Mouse (Mus musculus) heart, postnatal 25 days (tissue): ENCODE data around the gene Ankrd28. TPM values are rescaled to one million over a fixed set of nuclear protein-coding genes. Genes with fewer than 3 reads are reported as not detected.

Experiments
- DNase-seq: peaks from one replicate; pipeline ENCODE4 v3.0.0; 2022; ENCODE audit warnings: low spot score
- intact Hi-C: fragments of 180-260 bp; cut with DNase I; formaldehyde crosslinking; loops from one replicate; pipeline ENCODE4 v1.15.1; 2025
- total RNA-seq, 2 experiments: library from RNA; stranded (reverse); gene quantifications; 2 replicates each; pipeline ENCODE4 v1.2.3; 2021

The Ankrd28 gene
- total RNA-seq, 2 experiments from 2014 or later: 23.7 to 27.1 TPM

DNA sequence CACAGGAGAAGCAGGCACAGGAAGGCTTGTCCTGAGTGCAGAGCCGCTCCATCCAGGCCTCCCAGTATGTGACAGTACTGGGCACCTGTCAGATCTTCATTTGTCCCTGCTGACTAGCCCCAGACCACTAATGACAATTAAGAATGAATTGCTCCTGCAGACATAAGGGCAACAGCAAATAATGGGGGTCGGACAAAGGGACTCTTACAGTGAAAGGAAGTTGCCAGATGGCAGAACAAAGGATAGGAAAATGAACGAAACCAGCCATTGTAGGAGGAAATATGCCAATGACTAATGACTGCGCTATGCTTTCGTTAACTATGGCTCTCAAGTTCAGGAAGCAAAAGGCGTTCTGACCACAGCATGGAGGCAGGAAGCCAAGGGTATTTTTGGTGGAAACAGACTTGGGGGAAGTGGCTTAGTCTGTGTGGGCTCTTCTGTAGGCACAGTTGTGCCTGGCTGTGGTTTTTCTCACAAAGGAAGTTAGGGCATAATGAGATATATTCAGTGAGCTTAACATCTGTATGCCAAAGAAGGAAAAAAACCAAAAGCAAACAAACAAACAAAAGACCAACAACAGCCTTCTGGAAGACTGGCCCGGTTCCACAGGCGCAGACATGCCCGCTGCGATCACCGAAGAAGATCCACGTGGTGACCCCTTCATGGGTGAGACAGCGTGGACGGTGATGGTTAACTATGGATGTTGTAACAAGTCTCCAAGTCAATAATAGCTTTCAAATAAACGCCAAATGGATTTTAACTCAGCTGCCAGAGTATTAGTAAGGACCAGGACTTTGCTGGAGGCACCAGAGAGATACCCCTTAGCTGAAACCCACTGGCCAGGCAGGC is 160.6 kb downstream of the Ankrd28 start:
- intact Hi-C loops: loop anchor here (5.0 kb wide), 1 partner anchor 32 kb away; no protein-coding TSS in a partner anchor
- DNase-seq: no peak

- intact Hi-C loops: loop anchor here (5.0 kb wide), 1 partner anchor 33 kb away; no protein-coding TSS in a partner anchor
- peak; percentile 77 for DNase-seq
These were observed 161.3 kb downstream of the Ankrd28 start for GRCm38 (mm10) chr14:31669161-31669611.

GRCm38 (mm10) chr14:31668326-31668725 is 162.1 kb downstream of the Ankrd28 start:
- intact Hi-C loops: loop anchor here (5.0 kb wide), 1 partner anchor 34 kb away; no protein-coding TSS in a partner anchor
- no peak for DNase-seq

DNA sequence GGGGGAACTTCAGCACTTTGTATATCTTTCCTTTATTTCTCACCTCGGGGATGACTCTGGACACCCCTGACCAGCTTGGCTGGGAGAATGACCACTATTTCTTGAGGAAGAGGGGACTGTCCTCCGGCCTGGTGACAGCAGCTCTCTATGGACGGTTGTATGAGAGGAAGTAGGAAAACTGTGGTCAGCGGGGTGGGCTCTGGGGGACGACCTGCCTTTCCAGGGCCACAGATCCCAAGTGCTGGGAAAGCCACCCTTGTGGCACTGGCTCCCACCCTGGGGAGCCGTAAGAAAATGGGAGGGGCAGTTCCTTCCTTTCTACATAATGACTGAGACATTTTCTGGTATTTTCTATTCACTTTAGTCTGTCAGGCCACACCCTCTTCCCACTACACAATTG is 162.7 kb downstream of the Ankrd28 start:
- no peak for DNase-seq
- intact Hi-C loops: loop anchor here (5.0 kb wide), 1 partner anchor 35 kb away; no protein-coding TSS in a partner anchor

GRCm38 (mm10) chr14:31666931-31667705 is 163.3 kb downstream of the Ankrd28 start:
- intact Hi-C loops: loop anchor here (5.0 kb wide), 1 partner anchor 35 kb away; no protein-coding TSS in a partner anchor
- DNase-seq: no peak

- intact Hi-C loops: loop anchor here (5.0 kb wide), 1 partner anchor 37 kb away; no protein-coding TSS in a partner anchor
- DNase-seq: no peak
These were observed 164.9 kb downstream of the Ankrd28 start for GRCm38 (mm10) chr14:31665566-31665940.

GRCm38 (mm10) chr14:31664903-31665565 is 165.4 kb downstream of the Ankrd28 start:
- intact Hi-C loops: loop anchor here (5.0 kb wide), 1 partner anchor 37 kb away; no protein-coding TSS in a partner anchor
- DNase-seq: no peak

DNA sequence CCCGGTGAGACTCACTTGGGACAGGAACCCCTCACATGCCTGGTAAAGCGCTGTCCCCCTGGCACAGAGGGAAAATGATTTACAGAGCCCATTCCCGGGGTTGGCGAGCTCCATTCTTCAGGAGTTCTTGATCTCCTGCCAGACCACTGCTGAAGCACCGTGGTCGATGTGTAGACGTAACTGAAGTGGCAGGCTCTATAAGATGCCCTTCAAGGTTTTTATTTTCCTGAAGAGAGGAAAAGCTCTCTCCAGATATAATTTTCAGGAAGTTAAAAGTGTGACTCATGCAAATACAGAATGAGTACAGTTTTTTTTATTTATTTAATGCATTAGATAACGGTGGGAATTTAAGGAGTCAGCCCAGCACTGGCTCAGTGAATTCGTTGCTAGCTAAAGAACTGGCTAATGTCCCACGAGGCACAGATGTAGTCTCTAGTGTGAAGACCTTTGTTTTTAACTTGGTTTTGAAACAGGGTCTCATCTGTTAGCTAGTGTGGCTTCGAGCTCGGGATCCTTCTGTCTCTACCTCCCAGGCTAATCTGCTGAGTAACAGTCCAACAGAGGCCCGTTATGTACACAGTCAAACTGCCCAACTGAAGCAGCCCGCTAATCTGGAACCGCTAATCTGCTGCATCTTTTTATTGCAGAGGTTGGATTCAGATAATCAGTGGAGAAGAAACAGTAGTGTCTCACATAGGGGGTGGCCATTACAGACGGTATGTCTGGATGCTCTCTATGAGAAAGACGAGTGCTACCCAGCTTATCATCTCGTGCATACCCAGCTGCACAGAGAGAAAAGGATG is 166.2 kb downstream of the Ankrd28 start:
- intact Hi-C loops: no loop called here
- no peak for DNase-seq

DNA sequence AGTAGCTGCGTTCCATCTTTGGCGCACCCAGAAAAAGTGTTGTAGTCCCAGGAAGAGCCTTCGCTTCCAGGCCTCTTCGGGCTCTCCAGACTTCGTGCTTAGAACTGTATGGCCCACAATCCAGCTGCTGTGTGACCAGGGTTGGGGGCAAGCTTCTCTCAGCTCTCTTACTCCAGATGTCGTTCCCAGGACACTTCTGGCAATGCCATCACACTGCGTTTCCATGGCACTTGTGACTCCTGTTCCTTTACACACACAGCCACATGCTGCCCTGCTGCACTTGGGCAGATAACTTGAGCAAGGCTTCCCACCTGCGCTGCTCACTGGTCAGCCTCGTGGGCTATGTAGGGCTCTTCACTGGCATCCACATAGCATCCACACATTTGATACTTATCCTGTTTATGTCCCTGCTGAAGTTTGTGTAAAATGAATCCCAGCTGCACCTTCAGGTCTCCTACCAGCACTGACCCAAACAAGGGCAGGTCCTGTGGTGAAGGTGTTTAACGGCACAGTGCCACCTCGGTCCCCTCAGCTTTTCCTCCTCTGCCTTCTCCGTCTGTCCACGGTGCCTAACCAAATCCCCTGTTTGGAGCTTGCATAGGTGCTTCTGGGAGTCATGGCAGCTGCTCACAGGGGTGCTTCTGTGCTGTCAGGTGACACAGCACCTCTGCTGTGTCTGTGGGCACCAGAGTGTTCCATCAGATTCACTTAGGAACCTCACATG is 166.9 kb downstream of the Ankrd28 start:
- no peak for DNase-seq
- intact Hi-C loops: no loop called here

DNA sequence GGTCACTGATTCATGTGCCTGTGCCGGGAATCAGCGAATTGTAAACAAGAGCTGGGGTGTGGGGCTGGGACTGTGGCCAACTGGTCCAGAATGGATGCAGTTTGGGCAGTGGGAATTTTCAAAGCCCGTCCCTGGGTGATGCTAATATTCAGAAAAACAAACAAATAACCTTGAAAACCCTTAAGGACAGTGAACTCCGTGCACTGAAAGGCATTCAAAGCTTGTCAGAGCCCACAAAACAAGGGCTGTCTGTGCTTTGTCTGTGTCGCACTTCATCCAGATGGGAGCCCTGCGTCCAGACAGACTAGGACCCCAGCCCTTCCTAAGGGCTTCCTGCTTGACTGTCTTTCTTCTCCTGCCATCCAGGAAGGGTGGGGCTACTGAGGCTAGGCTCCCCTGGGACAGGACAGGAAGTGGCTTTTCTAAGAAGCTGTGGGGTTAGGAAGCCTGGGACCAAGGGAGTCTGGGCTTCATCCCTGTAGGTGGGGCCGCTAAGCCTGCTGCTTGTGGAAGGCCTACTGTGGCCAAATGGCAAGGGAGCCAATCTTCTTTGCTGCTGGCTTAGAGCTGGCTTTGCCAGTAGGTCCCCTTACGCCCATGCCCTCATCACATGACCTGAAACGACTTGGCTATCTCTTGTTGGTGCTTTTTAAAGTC is 167.8 kb downstream of the Ankrd28 start:
- DNase-seq: peak; percentile 89
- intact Hi-C loops: no loop called here

DNA sequence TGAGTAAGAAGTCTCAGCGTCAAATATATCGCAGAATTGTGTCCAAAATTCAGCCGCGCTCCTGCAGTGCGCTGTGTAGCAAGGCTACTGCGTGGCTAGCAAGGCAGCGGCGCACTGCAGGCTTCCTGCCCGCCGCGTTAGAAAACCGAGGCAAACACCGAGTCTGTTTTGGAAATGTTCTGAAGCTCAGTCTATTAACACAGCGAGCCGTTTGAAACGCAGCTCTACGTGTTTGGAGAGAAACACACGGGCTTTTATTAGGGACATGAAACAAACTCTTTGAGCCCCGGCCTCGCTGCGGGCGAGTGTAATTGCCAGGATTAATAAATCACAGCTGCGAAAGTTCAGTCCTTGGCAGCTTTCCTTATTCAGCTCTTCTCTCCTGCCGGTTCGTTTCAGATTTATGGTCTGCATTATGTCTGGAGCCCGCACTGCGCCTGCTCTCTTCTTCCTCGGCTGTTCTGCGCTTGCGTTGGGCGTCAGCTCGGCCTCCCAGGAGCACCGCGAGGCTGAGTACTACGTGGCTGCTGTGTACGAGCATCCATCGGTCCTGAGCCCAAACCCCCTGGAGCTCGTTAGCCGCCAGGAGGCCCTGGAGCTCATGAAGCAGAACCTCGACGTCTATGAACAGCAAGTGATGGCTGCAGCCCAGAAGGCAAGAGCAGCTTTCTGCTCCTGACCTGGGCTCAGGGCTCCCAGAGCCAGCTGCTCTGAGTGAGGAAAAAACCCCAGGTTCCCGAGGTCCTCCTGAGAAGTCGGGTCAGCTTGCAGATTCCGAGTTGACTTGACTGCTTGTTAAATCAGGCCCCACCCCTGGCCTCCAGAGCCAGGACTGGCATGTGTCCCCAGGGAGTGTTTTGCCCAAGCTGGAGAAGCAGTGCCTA is 168.5 kb downstream of the Ankrd28 start:
- intact Hi-C loops: no loop called here
- peak; percentile 79 for DNase-seq

DNA sequence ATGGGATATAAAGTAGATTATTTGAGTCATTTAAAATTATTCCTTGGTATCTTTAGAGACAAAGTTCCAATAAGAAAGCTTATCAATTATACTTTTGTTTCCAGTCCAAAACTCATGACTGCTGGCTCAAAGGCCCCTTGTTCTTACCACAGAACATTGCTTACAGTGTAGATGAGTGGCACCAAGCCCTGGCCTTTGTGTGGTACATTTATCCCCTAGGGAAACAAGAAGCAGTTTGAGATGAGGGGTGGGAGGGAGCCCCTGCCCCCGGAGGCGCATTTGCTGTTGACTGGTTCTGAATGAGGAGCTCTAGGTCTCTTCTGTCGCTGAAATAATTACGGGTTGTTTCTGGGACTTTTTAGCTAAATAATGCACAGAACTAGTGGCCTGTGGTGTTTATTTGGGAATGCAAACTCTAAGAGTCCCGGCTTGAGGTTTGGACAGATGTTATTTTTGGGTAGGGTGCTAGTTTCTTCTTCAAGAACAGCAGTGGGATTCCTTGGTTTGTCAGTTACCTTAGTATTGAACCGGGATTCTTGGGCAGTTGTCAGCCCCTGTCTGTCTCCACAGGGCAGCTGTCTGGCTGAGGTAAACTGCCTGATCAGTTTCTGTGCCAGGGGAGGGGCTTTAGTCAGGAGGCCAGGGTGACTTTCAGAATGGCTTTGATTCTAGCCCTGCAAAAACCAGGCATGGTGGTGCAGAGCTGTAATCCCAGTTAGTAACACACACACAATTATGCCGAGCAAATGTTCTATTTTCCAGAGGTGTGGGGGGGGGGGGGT is 169.9 kb downstream of the Ankrd28 start:
- intact Hi-C loops: no loop called here
- DNase-seq: no peak

DNA sequence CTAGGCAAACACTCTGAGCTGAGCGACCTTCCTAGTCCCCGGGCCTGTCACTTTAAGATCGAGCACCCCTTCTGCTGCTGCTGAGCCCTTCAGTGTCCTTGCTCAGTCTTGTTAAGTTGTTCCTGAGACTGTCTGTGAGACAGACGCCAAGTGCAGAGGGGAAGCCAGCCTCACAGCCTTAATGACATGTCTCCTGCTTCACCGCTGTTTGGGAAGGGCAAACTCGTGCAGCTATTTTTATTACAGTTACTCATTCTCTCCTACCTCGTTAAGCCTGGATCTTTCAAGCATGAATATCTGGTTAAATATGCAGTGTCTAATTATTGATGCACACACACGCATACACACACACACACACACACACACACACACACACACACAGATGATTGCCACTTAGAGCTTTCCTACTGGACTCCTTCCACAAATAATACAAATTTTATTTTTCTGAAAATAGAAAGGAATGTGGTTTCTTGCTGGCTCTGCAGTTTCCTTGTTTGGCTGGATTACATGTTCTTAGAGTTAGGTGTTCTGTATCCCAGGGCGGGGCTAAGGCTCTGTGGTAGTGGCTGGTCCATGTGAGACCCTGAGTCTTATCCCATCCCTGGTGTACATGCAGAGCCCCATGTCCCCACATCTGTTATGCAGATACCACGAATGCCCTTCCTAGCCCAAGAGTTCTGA is 170.8 kb downstream of the Ankrd28 start:
- intact Hi-C loops: loop anchor here (5.0 kb wide), 4 partner anchors 68 to 418 kb away; no protein-coding TSS in a partner anchor

GRCm38 (mm10) chr14:31658126-31658680 is 172.2 kb downstream of the Ankrd28 start:
- DNase-seq: no peak
- intact Hi-C loops: loop anchor here (5.0 kb wide), 4 partner anchors 69 to 419 kb away; no protein-coding TSS in a partner anchor

More for the DNA sequence above, 170.8 kb downstream of the Ankrd28 start:
- DNase-seq: peak; percentile 53
